Mouse (Mus musculus) testis, adult 2 months (tissue): ENCODE results near the gene Pla2g2f.

Experiments used
- CTCF ChIP-seq: fragments of 200-500 bp; IDR thresholded peaks from 2 replicates; pipeline ENCODE4 v1.5.1; 2012; ENCODE audit warnings: low read depth, mild to moderate bottlenecking, inconsistent platforms, low read length, moderate library complexity; ENCODE audit not compliant: control insufficient read depth, insufficient read depth, insufficient replicate concordance
- POLR2A ChIP-seq: fragments of 200-500 bp; IDR thresholded peaks from 2 replicates; pipeline ENCODE4 v1.6.1; 2012; ENCODE audit warnings: low read depth, mild to moderate bottlenecking, inconsistent platforms, low read length, moderate library complexity; ENCODE audit not compliant: control insufficient read depth

DNA sequence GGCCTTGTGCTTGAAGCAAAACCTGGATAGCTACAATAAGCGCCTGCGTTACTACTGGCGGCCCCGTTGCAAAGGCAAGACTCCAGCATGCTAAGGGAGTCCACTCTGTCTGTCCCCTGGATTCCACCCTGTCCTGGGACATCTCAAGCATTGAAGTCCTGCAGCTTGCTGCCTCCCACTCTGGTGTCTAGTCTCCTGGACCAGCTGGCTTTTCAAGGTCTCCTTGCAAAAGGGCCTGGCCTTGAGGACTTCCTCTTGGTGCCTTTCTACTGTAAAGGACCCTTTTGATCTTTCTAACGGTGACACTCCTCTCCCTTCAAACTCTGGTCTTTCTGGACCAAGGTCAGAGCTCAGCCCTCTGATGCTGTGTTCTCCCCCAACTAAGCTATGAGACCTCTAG is 22.9 kb upstream of the Pla2g2f start:
- TF ChIP-seq CTCF, result no peak
- no peak for TF ChIP-seq POLR2A
